Mouse (Mus musculus) induced T-regulatory cell, adult 2 months (primary cell): ENCODE measurements around the gene Il6st.
"Not testable (repeated sequence)": the region's sequence is repeated elsewhere in the genome, so short reads cannot be mapped to it uniquely, and the experiment has no call there.

ENCODE experiments used
- DNase-seq: peaks from one replicate; pipeline ENCODE4 v3.0.0-alpha.2; 2012; ENCODE audit warnings: low read depth

Il6st gene

DNA sequence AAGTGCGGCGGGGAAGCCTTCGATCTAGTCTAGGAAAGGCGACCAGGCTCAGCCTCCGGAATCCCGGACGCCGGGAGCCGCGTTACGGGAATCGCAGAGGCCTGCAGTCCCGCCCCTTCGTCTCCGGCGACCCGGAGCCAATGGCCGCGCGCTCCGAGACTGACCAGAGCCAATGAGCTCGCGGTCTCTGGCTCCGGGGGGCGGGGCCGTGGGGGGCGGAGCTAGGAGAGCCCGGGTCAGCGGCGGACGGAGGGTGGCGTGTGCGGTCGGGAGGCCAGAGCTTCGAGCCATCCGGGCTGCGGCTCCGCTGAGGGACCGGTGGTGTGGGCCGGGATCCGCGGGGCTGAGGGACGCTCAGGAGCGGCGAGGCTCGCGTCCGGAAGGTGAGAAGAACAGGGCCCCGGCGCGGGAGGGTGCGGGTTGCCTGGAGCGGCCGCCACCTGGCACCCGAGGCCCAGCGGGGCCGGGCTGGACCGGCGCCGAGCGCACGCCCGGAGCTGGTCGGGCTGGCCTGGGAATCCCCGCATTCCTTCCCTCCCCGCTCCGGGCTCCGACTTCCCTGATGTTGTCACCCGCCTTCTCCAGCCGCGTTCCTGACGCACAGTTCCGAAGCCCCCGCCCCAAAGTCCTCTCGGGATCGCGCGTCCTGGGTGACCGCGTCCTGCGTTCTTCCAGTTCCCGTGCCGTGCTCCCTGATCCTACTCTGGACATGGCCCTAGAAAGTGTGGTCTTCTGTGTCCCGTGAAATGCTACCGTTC is at the start of gene Il6st:
Gene Il6st, plus strand, starts transcription at position 203 of the 758 bp plus-strand sequence.
- peak; percentile 94 for DNase-seq

DNA sequence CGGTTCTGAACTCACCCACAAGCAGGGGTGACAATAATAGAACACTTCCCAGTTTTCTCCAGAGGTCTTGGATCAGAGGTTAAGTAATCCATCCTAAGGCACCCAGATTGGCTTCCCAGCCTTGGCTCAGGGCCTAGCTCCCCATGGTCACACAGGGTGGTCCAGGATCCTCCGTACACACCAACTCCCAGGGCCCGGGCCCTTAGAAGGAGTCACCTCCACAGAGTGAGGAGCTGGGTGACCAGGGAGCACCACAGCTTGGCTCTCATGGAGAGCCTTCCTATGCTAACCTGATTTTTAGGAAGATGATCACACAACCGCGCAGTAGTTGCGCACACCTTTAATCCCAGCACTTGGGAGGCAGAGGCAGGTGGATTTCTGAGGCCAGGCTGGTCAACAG is 48.0 kb upstream of the Il6st start:
- DNase-seq: peak; percentile 43

DNA sequence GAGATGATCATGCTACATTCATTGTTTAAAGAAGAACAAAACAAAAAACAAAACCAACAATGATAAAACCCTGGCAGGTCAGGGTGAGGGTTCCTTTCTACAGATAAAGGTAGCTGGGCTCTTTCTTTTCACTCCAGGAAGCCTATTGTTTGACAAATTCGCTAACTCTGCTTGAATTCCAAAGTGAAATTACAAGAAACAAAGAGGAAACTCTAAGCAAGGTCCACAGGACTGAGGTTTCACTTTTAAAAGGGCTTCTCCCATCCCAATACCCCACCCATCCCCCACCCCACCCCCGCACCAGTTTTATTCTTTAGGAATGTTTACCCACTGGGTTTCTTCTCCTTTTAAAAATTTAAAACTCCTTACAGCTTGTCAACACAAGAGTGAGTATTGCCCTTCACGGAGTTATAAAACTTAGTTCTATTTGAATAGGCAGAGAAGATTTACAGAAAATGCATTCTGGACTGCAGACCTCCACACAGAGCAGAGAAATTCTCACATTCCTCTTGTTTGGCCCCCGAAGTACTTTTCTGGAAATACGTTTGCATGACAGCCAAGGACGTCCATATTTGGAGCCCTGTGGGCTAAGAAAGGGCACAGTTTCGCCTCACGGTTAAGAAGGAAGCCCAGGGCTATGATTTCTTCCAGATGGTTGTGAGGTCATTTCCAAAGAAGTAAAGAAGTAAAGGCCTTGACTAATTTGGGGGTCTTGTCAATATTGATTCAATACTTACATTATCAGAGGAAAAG is 47.3 kb upstream of the Il6st start:
- peak; percentile 71 for DNase-seq

- peak; percentile 72 for DNase-seq
These were observed 46.7 kb upstream of the Il6st start for GRCm38 (mm10) chr13:112417163-112417523.

DNA sequence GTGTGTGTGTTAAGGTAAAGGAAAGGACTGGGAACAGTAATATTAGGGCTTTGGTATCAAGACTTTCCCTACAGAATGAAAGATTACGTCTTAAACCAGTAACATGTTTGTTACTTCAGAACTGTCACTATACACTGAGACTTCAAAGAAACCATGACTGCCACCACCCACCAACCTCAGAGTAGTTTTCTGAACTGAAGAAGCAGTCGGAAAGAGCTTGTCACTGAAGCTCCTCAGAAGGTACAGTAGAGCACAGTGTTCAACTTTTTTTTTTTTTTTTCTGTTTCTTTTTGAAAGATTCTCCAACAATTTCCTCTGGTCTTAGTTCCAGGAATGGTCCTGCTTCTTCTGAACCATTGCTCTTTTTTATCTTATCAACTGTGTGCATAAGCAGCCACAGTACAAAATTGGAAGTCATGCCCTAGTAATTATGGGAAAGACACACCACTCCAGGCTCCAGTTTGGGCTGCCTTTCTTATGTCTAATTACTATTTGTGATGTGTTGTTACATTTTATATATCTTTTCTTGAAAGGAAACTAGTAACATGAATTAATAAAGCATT is 45.9 kb upstream of the Il6st start:
- peak; percentile 91 for DNase-seq

GRCm38 (mm10) chr13:112418595-112418994 is 45.3 kb upstream of the Il6st start:
- DNase-seq: peak; percentile 86

- DNase-seq: peak; percentile 82
These were observed 39.7 kb upstream of the Il6st start for GRCm38 (mm10) chr13:112424212-112424611.

DNA sequence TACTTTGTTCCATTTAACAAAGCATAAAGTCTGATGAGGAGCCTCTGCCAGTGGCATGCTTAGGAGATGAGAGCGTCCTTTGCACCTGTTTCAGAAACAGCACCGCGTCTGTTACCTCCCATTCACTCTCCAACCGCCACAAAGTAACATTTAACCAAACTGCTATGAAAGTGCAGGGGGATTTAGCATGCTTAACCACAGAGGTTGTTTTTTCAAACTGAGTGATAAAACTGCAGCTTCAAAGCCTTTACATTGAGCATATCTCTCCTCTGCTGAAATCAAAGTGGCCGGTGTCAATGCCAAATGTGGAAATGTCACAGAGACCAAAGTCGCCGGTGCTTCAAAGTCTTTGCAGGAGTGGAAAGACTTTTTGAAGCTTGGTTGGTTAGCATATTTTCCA is 39.2 kb upstream of the Il6st start:
- peak; percentile 91 for DNase-seq

DNA sequence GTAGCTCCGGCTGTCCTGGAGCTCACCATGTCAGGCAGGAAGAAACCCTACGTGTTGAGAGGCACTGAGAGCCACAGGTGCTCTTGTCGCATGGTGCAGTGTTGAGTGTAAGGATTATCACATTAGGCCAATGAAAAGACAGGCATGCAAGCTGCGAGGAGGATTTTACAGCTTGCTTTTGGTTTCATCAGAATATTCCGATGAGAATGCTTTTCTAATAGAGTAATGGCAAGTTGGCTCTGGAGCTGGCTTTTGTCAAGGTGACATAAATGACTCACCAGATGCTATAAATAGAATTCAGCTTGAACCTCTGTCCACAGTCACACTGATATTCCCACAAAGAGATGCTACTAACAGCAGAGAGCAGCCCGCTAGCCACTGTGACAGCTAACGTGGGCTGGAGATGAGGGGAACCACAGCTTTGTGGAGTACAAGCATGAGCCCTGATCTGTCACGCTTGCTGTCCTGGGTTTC is 38.7 kb upstream of the Il6st start:
- peak; percentile 87 for DNase-seq

GRCm38 (mm10) chr13:112426265-112427135 is 37.4 kb upstream of the Il6st start:
- DNase-seq: peak; percentile 89

- DNase-seq: not testable (repeated sequence)
These were observed 36.8 kb upstream of the Il6st start for GRCm38 (mm10) chr13:112427136-112427470.

- DNase-seq: peak; percentile 94
These were observed 36.3 kb upstream of the Il6st start for GRCm38 (mm10) chr13:112427521-112427920.

DNA sequence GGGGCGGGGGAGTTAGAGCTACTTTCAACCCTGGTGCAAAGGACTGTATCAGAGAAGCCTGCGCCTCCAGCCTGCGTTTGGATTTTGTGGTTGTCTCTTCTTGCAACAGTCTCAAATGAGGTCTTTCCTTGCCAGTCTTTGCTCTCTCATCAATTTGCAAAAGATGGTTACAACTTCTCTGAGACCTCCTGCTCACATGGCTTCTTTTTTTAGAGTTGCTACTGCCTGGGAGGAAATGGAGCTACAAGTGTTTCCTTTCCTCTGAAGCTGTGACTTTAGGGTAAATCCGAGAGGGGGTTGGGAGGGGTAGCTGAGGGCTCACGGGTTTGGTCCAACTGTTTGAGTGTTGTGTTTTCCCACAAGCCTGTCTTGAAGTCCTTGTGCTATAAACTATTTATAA is 30.6 kb upstream of the Il6st start:
- peak; percentile 86 for DNase-seq

GRCm38 (mm10) chr13:112435241-112436075 is 28.4 kb upstream of the Il6st start:
- DNase-seq: peak; percentile 68

DNA sequence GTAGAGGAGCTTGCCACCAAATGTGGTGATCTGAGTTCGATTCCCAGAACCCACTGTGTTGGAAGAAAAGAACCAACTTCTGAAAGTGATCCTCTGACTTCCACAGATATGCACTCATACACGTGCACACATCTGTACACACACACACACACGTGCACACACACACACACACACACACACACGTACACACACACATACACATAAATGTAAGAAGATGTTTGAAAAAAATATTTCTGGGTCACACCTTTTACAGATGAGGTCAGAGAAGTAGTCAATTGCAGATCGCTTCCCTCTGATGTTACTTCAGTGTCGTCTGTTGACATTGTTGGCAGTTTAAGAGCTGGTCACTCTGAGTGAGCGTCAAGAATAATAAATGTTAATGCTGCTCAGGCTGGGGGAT is 27.6 kb upstream of the Il6st start:
- peak; percentile 58 for DNase-seq

DNA sequence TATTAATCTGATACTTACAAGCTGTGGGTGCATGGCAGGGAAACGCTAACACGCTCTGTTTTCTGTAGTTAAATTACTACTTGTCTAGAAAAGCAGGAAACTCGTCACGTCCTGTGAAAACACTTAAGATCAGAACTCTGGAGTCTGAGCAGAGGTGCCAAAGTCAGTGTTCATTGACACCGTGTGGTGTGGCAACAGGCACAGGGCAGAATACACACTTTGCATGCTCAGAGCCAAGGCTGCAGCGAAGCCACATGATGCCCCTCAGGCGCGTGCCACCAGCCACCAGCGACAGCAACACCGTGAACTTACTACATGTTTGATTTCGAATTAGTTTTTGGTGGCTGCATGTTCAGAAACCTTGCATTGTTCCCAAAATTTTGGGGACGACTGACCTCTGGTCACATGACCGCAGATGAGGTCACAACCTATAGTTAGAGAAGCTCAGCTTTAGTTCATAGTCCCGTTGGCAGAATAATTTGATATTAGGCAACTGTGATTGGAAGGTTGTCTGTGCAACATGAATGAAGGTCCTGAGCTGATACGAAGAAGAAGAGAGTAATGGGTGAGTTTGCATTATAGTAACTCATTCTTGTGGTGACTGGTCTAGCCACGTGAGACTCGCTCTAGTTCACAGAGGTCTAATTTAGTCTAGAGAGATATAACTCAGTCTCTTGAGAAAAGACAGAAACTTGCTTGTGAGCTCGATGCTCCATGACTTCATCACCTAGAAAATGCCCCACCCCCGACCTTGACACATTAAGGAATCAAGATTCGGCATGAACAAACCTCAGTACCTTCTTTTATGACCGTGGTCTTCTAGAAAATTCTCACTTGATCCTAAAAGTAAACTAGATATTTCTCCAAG is 25.6 kb upstream of the Il6st start:
- peak; percentile 93 for DNase-seq

DNA sequence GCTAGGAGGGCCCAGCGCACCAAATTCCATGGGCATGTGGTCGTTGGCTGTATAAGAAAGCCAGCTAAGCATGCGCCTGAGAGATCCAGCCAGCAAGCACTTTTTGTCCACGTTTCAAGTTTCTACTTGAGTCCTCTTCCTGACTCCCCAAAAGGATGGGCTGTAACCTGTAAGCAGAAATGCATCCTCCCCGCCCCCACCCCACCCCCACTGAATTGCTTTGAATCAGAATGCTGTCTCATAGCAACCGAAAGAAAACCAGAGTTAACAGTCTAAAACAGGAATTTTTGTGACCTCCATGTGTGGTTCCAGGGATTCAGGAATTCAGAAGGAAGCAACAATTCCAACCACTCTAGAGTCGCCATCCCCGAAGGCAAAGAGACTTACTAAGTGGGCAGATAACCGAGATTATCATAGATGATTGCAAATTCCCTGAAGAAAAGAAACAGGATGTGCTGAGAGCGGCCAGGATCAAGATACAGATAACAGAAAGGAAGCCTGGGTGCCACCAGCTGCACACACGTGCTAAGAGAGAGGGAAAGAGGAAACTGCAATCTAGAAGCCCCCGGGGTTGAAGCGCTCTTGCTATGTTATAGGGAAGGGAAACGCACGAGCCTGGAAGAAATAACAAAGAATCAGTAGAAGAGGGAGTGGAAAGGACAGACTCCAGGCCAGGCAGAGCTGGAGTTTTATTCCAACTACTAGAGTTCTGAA is 24.6 kb upstream of the Il6st start:
- DNase-seq: peak; percentile 83

GRCm38 (mm10) chr13:112439917-112440361 is 23.9 kb upstream of the Il6st start:
- DNase-seq: peak; percentile 90

- DNase-seq: peak; percentile 35
These were observed 23.2 kb upstream of the Il6st start for GRCm38 (mm10) chr13:112440668-112441067.
